Mouse (Mus musculus): ENCODE data around the gene Galnt9. TPM values are rescaled to one million over a fixed set of nuclear protein-coding genes. Genes with fewer than 3 reads are reported as not detected.

Galnt9 gene
- polyA plus RNA-seq, 1 experiment = 0.11 TPM

GRCm38 (mm10) chr5:110510357-110510756 is 33.8 kb upstream of the Galnt9 start:
- Histone ChIP-seq H3K4me3 (no peak overlapping the region), H3K27me3 (ENCODE audit: control insufficient read depth, insufficient read depth, insufficient read length) (peaks cover 28% of the 10 kb centered on the region), H3K36me3 (ENCODE audit: control insufficient read depth, insufficient read depth) (no peaks in the 10 kb centered on the region), H3K4me2 (ENCODE audit: low read depth) (no peak overlapping the region), H3ac (ENCODE audit: control insufficient read depth, insufficient read length) (no peak overlapping the region), H3K79me2 (ENCODE audit: control insufficient read depth, insufficient read depth) (no peaks in the 10 kb centered on the region)
- TF ChIP-seq MAX (IDR thresholded peaks at IDR 0.05; ENCODE audit: low read depth) (no peak), MYOG (IDR thresholded peaks at IDR 0.05; ENCODE audit: control insufficient read depth in 1 of 3, insufficient read depth in 1 of 3, insufficient read length in 2 of 3, low read depth in 2 of 3) (no peak), CEBPB (IDR thresholded peaks at IDR 0.05; ENCODE audit: insufficient read depth, poor library complexity, severe bottlenecking) (no peak), POLR2AphosphoS2 (IDR thresholded peaks at IDR 0.05; ENCODE audit: insufficient read length, low read depth) (no peak), POLR2A (IDR thresholded peaks at IDR 0.05; ENCODE audit: insufficient read length, low read depth) (no peak), USF1 (IDR thresholded peaks at IDR 0.05; ENCODE audit: low read depth) (no peak), MYOD1 (IDR thresholded peaks at IDR 0.05; ENCODE audit: control insufficient read depth in 1 of 3, insufficient read length in 2 of 3, low read depth in 2 of 3) (no peak), TCF3 (IDR thresholded peaks at IDR 0.05; ENCODE audit: insufficient read length, low read depth) (no peak), TCF12 (IDR thresholded peaks at IDR 0.05; ENCODE audit: insufficient read depth, poor library complexity, severe bottlenecking) (no peak), REST (IDR thresholded peaks at IDR 0.05; ENCODE audit: insufficient read depth, insufficient read length) (no peak), E2F4 (IDR thresholded peaks at IDR 0.05; ENCODE audit: insufficient read depth) (no peak), SRF (IDR thresholded peaks at IDR 0.05; ENCODE audit: control insufficient read depth, insufficient read length, low read depth) (no peak)

- no peak for TF ChIP-seq CEBPB (IDR thresholded peaks at IDR 0.05; ENCODE audit: insufficient read depth, poor library complexity, severe bottlenecking)
- TF ChIP-seq USF1 (IDR thresholded peaks at IDR 0.05; ENCODE audit: low read depth) = no peak
- TF ChIP-seq TCF3 (IDR thresholded peaks at IDR 0.05; ENCODE audit: insufficient read length, low read depth) = no peak
- TF ChIP-seq TCF12 (IDR thresholded peaks at IDR 0.05; ENCODE audit: insufficient read depth, poor library complexity, severe bottlenecking) = no peak
- no peak for TF ChIP-seq SRF (IDR thresholded peaks at IDR 0.05; ENCODE audit: control insufficient read depth, insufficient read length, low read depth)
- TF ChIP-seq POLR2A (IDR thresholded peaks at IDR 0.05; ENCODE audit: insufficient read length, low read depth) = no peak
- TF ChIP-seq REST (IDR thresholded peaks at IDR 0.05; ENCODE audit: insufficient read depth, insufficient read length) = no peak
- no peak for TF ChIP-seq MAX (IDR thresholded peaks at IDR 0.05; ENCODE audit: low read depth)
- TF ChIP-seq MYOG (IDR thresholded peaks at IDR 0.05; ENCODE audit: control insufficient read depth in 1 of 3, insufficient read depth in 1 of 3, insufficient read length in 2 of 3, low read depth in 2 of 3) = no peak
- TF ChIP-seq MYOD1 (IDR thresholded peaks at IDR 0.05; ENCODE audit: control insufficient read depth in 1 of 3, insufficient read length in 2 of 3, low read depth in 2 of 3) = no peak
- TF ChIP-seq E2F4 (IDR thresholded peaks at IDR 0.05; ENCODE audit: insufficient read depth) = no peak
- no peak for TF ChIP-seq POLR2AphosphoS2 (IDR thresholded peaks at IDR 0.05; ENCODE audit: insufficient read length, low read depth)
- Histone ChIP-seq H3K36me3 (ENCODE audit: control insufficient read depth, insufficient read depth) (no peaks in the 10 kb centered on the region), H3K27me3 (ENCODE audit: control insufficient read depth, insufficient read depth, insufficient read length) (peaks cover 38% of the 10 kb centered on the region), H3K4me2 (ENCODE audit: low read depth) (no peak overlapping the region), H3ac (ENCODE audit: control insufficient read depth, insufficient read length) (no peak overlapping the region), H3K4me3 (no peak overlapping the region), H3K79me2 (ENCODE audit: control insufficient read depth, insufficient read depth) (no peaks in the 10 kb centered on the region)
These were observed 30.4 kb upstream of the Galnt9 start for GRCm38 (mm10) chr5:110513791-110514190.

- Histone ChIP-seq H3K79me2 (ENCODE audit: control insufficient read depth, insufficient read depth) (no peaks in the 10 kb centered on the region), H3K36me3 (ENCODE audit: control insufficient read depth, insufficient read depth) (no peaks in the 10 kb centered on the region), H3K4me3 (no peak overlapping the region), H3K27me3 (ENCODE audit: control insufficient read depth, insufficient read depth, insufficient read length) (peaks cover 38% of the 10 kb centered on the region), H3K4me2 (ENCODE audit: low read depth) (no peak overlapping the region), H3ac (ENCODE audit: control insufficient read depth, insufficient read length) (no peak overlapping the region)
- TF ChIP-seq USF1 (IDR thresholded peaks at IDR 0.05; ENCODE audit: low read depth) (no peak), E2F4 (IDR thresholded peaks at IDR 0.05; ENCODE audit: insufficient read depth) (no peak), MYOD1 (IDR thresholded peaks at IDR 0.05; ENCODE audit: control insufficient read depth in 1 of 3, insufficient read length in 2 of 3, low read depth in 2 of 3) (no peak), CEBPB (IDR thresholded peaks at IDR 0.05; ENCODE audit: insufficient read depth, poor library complexity, severe bottlenecking) (no peak), MYOG (IDR thresholded peaks at IDR 0.05; ENCODE audit: control insufficient read depth in 1 of 3, insufficient read depth in 1 of 3, insufficient read length in 2 of 3, low read depth in 2 of 3) (no peak), POLR2AphosphoS2 (IDR thresholded peaks at IDR 0.05; ENCODE audit: insufficient read length, low read depth) (no peak), MAX (IDR thresholded peaks at IDR 0.05; ENCODE audit: low read depth) (no peak), TCF12 (IDR thresholded peaks at IDR 0.05; ENCODE audit: insufficient read depth, poor library complexity, severe bottlenecking) (no peak), SRF (IDR thresholded peaks at IDR 0.05; ENCODE audit: control insufficient read depth, insufficient read length, low read depth) (no peak), TCF3 (IDR thresholded peaks at IDR 0.05; ENCODE audit: insufficient read length, low read depth) (no peak), POLR2A (IDR thresholded peaks at IDR 0.05; ENCODE audit: insufficient read length, low read depth) (no peak), REST (IDR thresholded peaks at IDR 0.05; ENCODE audit: insufficient read depth, insufficient read length) (no peak)
These were observed 29.5 kb upstream of the Galnt9 start for GRCm38 (mm10) chr5:110514694-110515093.

GRCm38 (mm10) chr5:110516390-110516789 is 27.8 kb upstream of the Galnt9 start:
- no peak overlapping the region for H3ac ChIP-seq (ENCODE audit: control insufficient read depth, insufficient read length)
- no peak overlapping the region for H3K4me3 ChIP-seq
- no peaks in the 10 kb centered on the region for H3K79me2 ChIP-seq (ENCODE audit: control insufficient read depth, insufficient read depth)
- TF ChIP-seq MAX (IDR thresholded peaks at IDR 0.05; ENCODE audit: low read depth) (no peak), POLR2A (IDR thresholded peaks at IDR 0.05; ENCODE audit: insufficient read length, low read depth) (no peak), SRF (IDR thresholded peaks at IDR 0.05; ENCODE audit: control insufficient read depth, insufficient read length, low read depth) (no peak), TCF12 (IDR thresholded peaks at IDR 0.05; ENCODE audit: insufficient read depth, poor library complexity, severe bottlenecking) (no peak), MYOD1 (IDR thresholded peaks at IDR 0.05; ENCODE audit: control insufficient read depth in 1 of 3, insufficient read length in 2 of 3, low read depth in 2 of 3) (no peak), TCF3 (IDR thresholded peaks at IDR 0.05; ENCODE audit: insufficient read length, low read depth) (no peak), REST (IDR thresholded peaks at IDR 0.05; ENCODE audit: insufficient read depth, insufficient read length) (no peak), E2F4 (IDR thresholded peaks at IDR 0.05; ENCODE audit: insufficient read depth) (no peak), USF1 (IDR thresholded peaks at IDR 0.05; ENCODE audit: low read depth) (no peak), MYOG (IDR thresholded peaks at IDR 0.05; ENCODE audit: control insufficient read depth in 1 of 3, insufficient read depth in 1 of 3, insufficient read length in 2 of 3, low read depth in 2 of 3) (no peak), POLR2AphosphoS2 (IDR thresholded peaks at IDR 0.05; ENCODE audit: insufficient read length, low read depth) (no peak), CEBPB (IDR thresholded peaks at IDR 0.05; ENCODE audit: insufficient read depth, poor library complexity, severe bottlenecking) (no peak)
- peaks cover 43% of the 10 kb centered on the region for H3K27me3 ChIP-seq (ENCODE audit: control insufficient read depth, insufficient read depth, insufficient read length)
- H3K4me2 ChIP-seq (ENCODE audit: low read depth) = no peak overlapping the region
- H3K36me3 ChIP-seq (ENCODE audit: control insufficient read depth, insufficient read depth) = no peaks in the 10 kb centered on the region

Data from myocyte (in vitro differentiated cells).